Mouse (Mus musculus) MEL (cell line): Measurements from ENCODE around the gene Apbb1ip. TPM values are rescaled to one million over a fixed set of nuclear protein-coding genes. Genes with fewer than 3 reads are reported as not detected.

Source experiments
- DNase-seq: peaks from one replicate; pipeline ENCODE4 v3.0.0; 2011; ENCODE audit warnings: low read depth, low spot score
- H3K27ac ChIP-seq: 2 replicates; pipeline ENCODE4 v1.5.1; 2012; ENCODE audit warnings: low read depth, mild to moderate bottlenecking, control low read depth, low read length, moderate library complexity; ENCODE audit not compliant: control insufficient read depth
- H3K27me3 ChIP-seq, 2 experiments: fragments of 150-350 bp in 1 of 2; sonication (generic) in 1 of 2; 2 replicates each; pipeline ENCODE4 v1.6.1; 2012; ENCODE audit warnings: low read length in 2 of 2, mild to moderate bottlenecking in 2 of 2, improper control_type of control experiment in 1 of 2, moderate library complexity in 1 of 2; ENCODE audit not compliant: insufficient read depth in 2 of 2, control insufficient read depth in 1 of 2
- H3K36me3 ChIP-seq, 2 experiments: 2 replicates each; pipeline ENCODE4 v1.6.1; 2012 to 2014; ENCODE audit warnings: low read length in 2 of 2, improper control_type of control experiment in 1 of 2, inconsistent platforms in 1 of 2, mild to moderate bottlenecking in 1 of 2; ENCODE audit not compliant: insufficient read depth in 2 of 2, control insufficient read depth in 1 of 2
- H3K4me1 ChIP-seq, 2 experiments: fragments of 150-350 bp in 1 of 2; sonication (generic) in 1 of 2; 2 replicates each; pipeline ENCODE4 v1.6.1; 2012; ENCODE audit warnings: low read length in 2 of 2, improper control_type of control experiment in 1 of 2, mild to moderate bottlenecking in 1 of 2; ENCODE audit not compliant: insufficient read depth in 2 of 2, control insufficient read depth in 1 of 2
- H3K4me3 ChIP-seq, 2 experiments: fragments of 150-350 bp in 1 of 2; sonication (generic) in 1 of 2; 2 replicates each; pipeline ENCODE4 v1.5.1; 2012; ENCODE audit warnings: low read depth in 2 of 2, low read length in 2 of 2, mild to moderate bottlenecking in 2 of 2, moderate library complexity in 2 of 2, control low read depth in 1 of 2, improper control_type of control experiment in 1 of 2; ENCODE audit not compliant: control insufficient read depth in 1 of 2, insufficient read depth in 1 of 2
- H3K79me2 ChIP-seq: 2 replicates; pipeline ENCODE4 v1.6.1; 2012; ENCODE audit warnings: mild to moderate bottlenecking, low read length, moderate library complexity; ENCODE audit not compliant: control insufficient read depth, poor library complexity, insufficient read depth
- H3K9ac ChIP-seq: 2 replicates; pipeline ENCODE4 v1.6.1; 2012; ENCODE audit warnings: low read depth, mild to moderate bottlenecking, control low read depth, low read length, moderate library complexity; ENCODE audit not compliant: control insufficient read depth, poor library complexity, severe bottlenecking
- H3K9me3 ChIP-seq: fragments of 150-350 bp; sonication (generic); replicated peaks from 2 replicates; pipeline ENCODE4 v1.6.1; 2012; ENCODE audit warnings: mild to moderate bottlenecking, low read length, improper control_type of control experiment, moderate library complexity; ENCODE audit not compliant: insufficient read depth
- BHLHE40 ChIP-seq: IDR thresholded peaks from 2 replicates; pipeline ENCODE4 v1.6.1; 2012; ENCODE audit warnings: low read depth, mild to moderate bottlenecking, inconsistent platforms, low read length, improper control_type of control experiment, borderline replicate concordance
- CHD1 ChIP-seq: IDR thresholded peaks from 2 replicates; pipeline ENCODE4 v1.6.1; 2012; ENCODE audit warnings: low read depth, mild to moderate bottlenecking, inconsistent platforms, low read length, improper control_type of control experiment
- CHD2 ChIP-seq: IDR thresholded peaks from 2 replicates; pipeline ENCODE4 v1.6.1; 2011; ENCODE audit warnings: low read length, improper control_type of control experiment
- E2F4 ChIP-seq: IDR thresholded peaks from 2 replicates; pipeline ENCODE4 v1.6.1; 2011; ENCODE audit warnings: low read depth, low read length, improper control_type of control experiment, borderline replicate concordance
- EP300 ChIP-seq, 2 experiments: IDR thresholded peaks; 2 replicates each; pipeline ENCODE4 v1.6.1; 2011; ENCODE audit warnings: improper control_type of control experiment in 2 of 2, low read length in 2 of 2, low read depth in 1 of 2, mild to moderate bottlenecking in 1 of 2
- ETS1 ChIP-seq: IDR thresholded peaks from 2 replicates; pipeline ENCODE4 v1.6.1; 2012; ENCODE audit warnings: low read depth, mild to moderate bottlenecking, inconsistent platforms, low read length, improper control_type of control experiment, moderate library complexity
- GATA1 ChIP-seq: IDR thresholded peaks from 2 replicates; pipeline ENCODE4 v1.6.1; 2011; ENCODE audit warnings: low read depth, low read length, improper control_type of control experiment
- HCFC1 ChIP-seq: IDR thresholded peaks from 2 replicates; pipeline ENCODE4 v1.6.1; 2012; ENCODE audit warnings: low read depth, mild to moderate bottlenecking, inconsistent platforms, low read length, improper control_type of control experiment, moderate library complexity
- MAFK ChIP-seq: IDR thresholded peaks from 2 replicates; pipeline ENCODE4 v1.6.1; 2011; ENCODE audit warnings: low read depth, mild to moderate bottlenecking, low read length, improper control_type of control experiment, borderline replicate concordance
- MAX ChIP-seq: IDR thresholded peaks from 2 replicates; pipeline ENCODE4 v1.6.1; 2011; ENCODE audit warnings: low read length, improper control_type of control experiment
- MAZ ChIP-seq: IDR thresholded peaks from 2 replicates; pipeline ENCODE4 v1.6.1; 2012; ENCODE audit warnings: low read depth, mild to moderate bottlenecking, inconsistent platforms, low read length, improper control_type of control experiment
- MXI1 ChIP-seq: IDR thresholded peaks from 2 replicates; pipeline ENCODE4 v1.6.1; 2011; ENCODE audit warnings: mild to moderate bottlenecking, low read depth, low read length, improper control_type of control experiment
- MYB ChIP-seq: IDR thresholded peaks from 2 replicates; pipeline ENCODE4 v1.6.1; 2011; ENCODE audit warnings: mild to moderate bottlenecking, low read depth, low read length, improper control_type of control experiment
- MYC ChIP-seq: IDR thresholded peaks from 2 replicates; pipeline ENCODE4 v1.6.1; 2011; ENCODE audit warnings: low read depth, mild to moderate bottlenecking, low read length, improper control_type of control experiment, moderate library complexity
- NELFE ChIP-seq: IDR thresholded peaks from 2 replicates; pipeline ENCODE4 v1.6.1; 2011; ENCODE audit warnings: low read depth, low read length, improper control_type of control experiment
- NRF1 ChIP-seq: IDR thresholded peaks from 2 replicates; pipeline ENCODE4 v1.6.1; 2014; ENCODE audit warnings: low read depth, mild to moderate bottlenecking, inconsistent platforms, low read length, improper control_type of control experiment, moderate library complexity; ENCODE audit not compliant: poor library complexity, insufficient read depth, severe bottlenecking
- POLR2A ChIP-seq, 2 experiments: IDR thresholded peaks; 2 replicates each; pipeline ENCODE4 v1.6.1; 2011 to 2012; ENCODE audit warnings: low read length in 2 of 2, mild to moderate bottlenecking in 2 of 2, control low read depth in 1 of 2, improper control_type of control experiment in 1 of 2, low read depth in 1 of 2, moderate library complexity in 1 of 2; ENCODE audit not compliant: control insufficient read depth in 1 of 2, insufficient read depth in 1 of 2, poor library complexity in 1 of 2
- POLR2AphosphoS2 ChIP-seq: IDR thresholded peaks from 2 replicates; pipeline ENCODE4 v1.6.1; 2011; ENCODE audit warnings: low read length, improper control_type of control experiment
- RCOR1 ChIP-seq: IDR thresholded peaks from 2 replicates; pipeline ENCODE4 v1.6.1; 2012; ENCODE audit warnings: low read depth, mild to moderate bottlenecking, inconsistent platforms, low read length, improper control_type of control experiment
- SIN3A ChIP-seq: IDR thresholded peaks from 2 replicates; pipeline ENCODE4 v1.6.1; 2012; ENCODE audit warnings: low read length, improper control_type of control experiment, inconsistent platforms
- SMC3 ChIP-seq: IDR thresholded peaks from 2 replicates; pipeline ENCODE4 v1.6.1; 2011; ENCODE audit warnings: low read depth, low read length, improper control_type of control experiment
- TAL1 ChIP-seq: IDR thresholded peaks from 2 replicates; pipeline ENCODE4 v1.6.1; 2012; ENCODE audit warnings: mild to moderate bottlenecking, inconsistent platforms, low read length, moderate library complexity, mixed read lengths
- TBP ChIP-seq: IDR thresholded peaks from 2 replicates; pipeline ENCODE4 v1.8.0; 2011; ENCODE audit warnings: low read depth, low read length, improper control_type of control experiment
- TCF12 ChIP-seq: IDR thresholded peaks from 2 replicates; pipeline ENCODE4 v1.6.1; 2014; ENCODE audit warnings: low read depth, mild to moderate bottlenecking, inconsistent platforms, low read length, improper control_type of control experiment, moderate library complexity
- USF1 ChIP-seq: IDR thresholded peaks from 2 replicates; pipeline ENCODE4 v1.6.1; 2014; ENCODE audit warnings: low read depth, mild to moderate bottlenecking, inconsistent platforms, low read length, improper control_type of control experiment, moderate library complexity
- USF2 ChIP-seq, 2 experiments: IDR thresholded peaks; 2 replicates each; pipeline ENCODE4 v1.6.1; 2011 to 2012; ENCODE audit warnings: improper control_type of control experiment in 2 of 2, low read length in 2 of 2, borderline replicate concordance in 1 of 2, inconsistent platforms in 1 of 2, low read depth in 1 of 2, mild to moderate bottlenecking in 1 of 2; ENCODE audit not compliant: insufficient read depth in 1 of 2
- ZKSCAN1 ChIP-seq: IDR thresholded peaks from 2 replicates; pipeline ENCODE4 v1.6.1; 2012; ENCODE audit warnings: low read depth, mild to moderate bottlenecking, inconsistent platforms, low read length, improper control_type of control experiment, moderate library complexity
- ZNF384 ChIP-seq: IDR thresholded peaks from 2 replicates; pipeline ENCODE4 v1.6.1; 2012; ENCODE audit warnings: low read depth, mild to moderate bottlenecking, inconsistent platforms, low read length, improper control_type of control experiment
- polyA plus RNA-seq, 2 experiments: library from polyadenylated mRNA; stranded (reverse) in 1 of 2; unstranded in 1 of 2; fragments of >175 nt in 1 of 2; fragments of >200 nt in 1 of 2; gene quantifications; 2 replicates each; pipeline versions ENCODE4 v1.2.1 to v1.2.4; 2012; ENCODE audit warnings: low replicate concordance in 2 of 2, low read depth in 1 of 2; ENCODE audit not compliant: insufficient read length in 2 of 2, insufficient read depth in 1 of 2, missing spikeins in 1 of 2
- total RNA-seq: library from RNA; depleted of rRNA; stranded (reverse); fragments of 300-350 nt; gene quantifications from 2 replicates; pipeline ENCODE4 v1.2.3, GENCODE M21; 2012

Apbb1ip gene
- total and polyA plus RNA-seq, 3 experiments: 7.4 to 60.7 TPM; not detected in 1

- peak; percentile 77 for TF ChIP-seq MAX
- TF ChIP-seq ZNF384: no peak
- no peak for TF ChIP-seq CHD1
- peak; percentile 27; the same call in 1 of the 2 replicates for TF ChIP-seq POLR2AphosphoS2
- TF ChIP-seq EP300 (IDR thresholded peaks at IDR 0.05; ENCODE audit: low read depth in 1 of 2, low read length in 2 of 2): no peak
- no peak for TF ChIP-seq RCOR1
- TF ChIP-seq ZKSCAN1: no peak
- no peak for TF ChIP-seq SMC3
- TF ChIP-seq MAFK: no peak
- no peak for TF ChIP-seq E2F4
- TF ChIP-seq, all 39 proteins: peak for 16
These were observed 372 bp downstream of the Apbb1ip start (continued) for GRCm38 (mm10) chr2:22774181-22774751.

GRCm38 (mm10) chr2:22775213-22775612, 1.3 kb downstream of the Apbb1ip start:
- H3K27me3 ChIP-seq: no peaks in the 10 kb centered on the region
- peak overlapping the region; percentile 84 to 91 for H3K4me3 ChIP-seq
- H3K4me1 ChIP-seq: peaks cover 35 to 40% of the 10 kb centered on the region in 2 experiments
- H3K9ac ChIP-seq: peak overlapping the region; percentile 95
- H3K27ac ChIP-seq: peak overlapping the region; percentile 95
- no peaks in the 10 kb centered on the region for H3K9me3 ChIP-seq
- H3K79me2 ChIP-seq: peaks cover 40% of the 10 kb centered on the region
- H3K36me3 ChIP-seq: peaks cover 0 to 55% of the 10 kb centered on the region in 2 experiments; a peak in 3 of 4 replicates
- DNase-seq: peak; percentile 78
- no peak for TF ChIP-seq MYB
- 0 out of 2 replicates have a peak, but pooled peaks have one; percentile 8 for TF ChIP-seq MAZ
- peak; percentile 86 for TF ChIP-seq USF1
- 0 out of 2 replicates have a peak, but pooled peaks have one; percentile 21 for TF ChIP-seq HCFC1
- peak; percentile 48 for TF ChIP-seq TAL1
- TF ChIP-seq MXI1: peak; percentile 94
- peak; percentile 85 for TF ChIP-seq SIN3A
- TF ChIP-seq USF2 (IDR thresholded peaks at IDR 0.05; ENCODE audit: borderline replicate concordance in 1 of 2, insufficient read depth in 1 of 2, low read depth in 1 of 2, low read length in 2 of 2): peak in 1 of 2 experiments; percentile 38; a peak in 1 of 4 replicates
- TF ChIP-seq BHLHE40: peak; percentile 67; the same call in 1 of the 2 replicates
- peak; percentile 99 for TF ChIP-seq MYC
- TF ChIP-seq EP300 (IDR thresholded peaks at IDR 0.05; ENCODE audit: low read depth in 1 of 2, low read length in 2 of 2): peak; percentile 63 to 70
- no peak for TF ChIP-seq NRF1
- TF ChIP-seq TCF12: peak; percentile 73
- no peak; the same call in 1 of the 2 replicates for TF ChIP-seq CHD1
- TF ChIP-seq MAX: peak; percentile 96
- TF ChIP-seq TBP: peak; percentile 90
- peak; percentile 55; the same call in 1 of the 2 replicates for TF ChIP-seq NELFE
- TF ChIP-seq GATA1: peak; percentile 92
- TF ChIP-seq POLR2AphosphoS2: no peak
- TF ChIP-seq ETS1: peak; percentile 75
- no peak for TF ChIP-seq E2F4
- no peak for TF ChIP-seq RCOR1
- no peak for TF ChIP-seq SMC3
- TF ChIP-seq POLR2A (IDR thresholded peaks at IDR 0.05; ENCODE audit: control insufficient read depth in 1 of 2, insufficient read depth in 1 of 2, low read depth in 1 of 2, low read length in 2 of 2, poor library complexity in 1 of 2): peak in 1 of 2 experiments; percentile 53; a peak in 2 of 4 replicates
- TF ChIP-seq CHD2: no peak
